Mouse (Mus musculus): Measurements from ENCODE around the gene Usp5.

DNA sequence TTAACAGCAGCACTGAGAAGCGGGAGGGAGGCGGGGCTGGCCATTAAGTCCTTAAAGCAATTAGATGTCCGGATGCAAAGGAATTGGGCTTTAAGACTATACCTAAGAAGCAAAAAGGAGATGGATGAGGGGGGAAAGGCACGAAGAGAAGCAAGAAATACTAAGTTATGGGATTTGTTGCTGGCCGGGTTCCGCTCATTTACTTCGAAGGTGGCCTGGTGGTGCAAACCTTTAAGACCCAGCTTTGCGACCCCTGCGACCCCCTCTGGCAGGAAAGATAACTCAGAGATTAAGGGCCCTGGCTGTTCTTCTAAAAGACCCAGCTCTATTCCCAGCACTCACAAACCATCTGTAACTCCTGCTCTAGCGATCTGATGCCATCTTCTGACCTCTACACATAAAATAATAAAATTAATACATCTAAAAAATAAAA, 49.3 kb downstream of the Usp5 start:
- no peak for TF ChIP-seq POLR2A (IDR thresholded peaks at IDR 0.05; ENCODE audit: borderline replicate concordance, extremely low read depth, insufficient read depth, insufficient read length, poor library complexity, severe bottlenecking)
- 0 out of 2 replicates have a peak, but pooled peaks have one; percentile 11 for TF ChIP-seq CTCF (IDR thresholded peaks at IDR 0.05; ENCODE audit: borderline replicate concordance, extremely low read depth, insufficient read depth, insufficient read length)

Data from brain, embryonic 14.5 days (tissue).